21 mouse cellular contexts compared by ENCODE assay signal in the genomic region with DNA sequence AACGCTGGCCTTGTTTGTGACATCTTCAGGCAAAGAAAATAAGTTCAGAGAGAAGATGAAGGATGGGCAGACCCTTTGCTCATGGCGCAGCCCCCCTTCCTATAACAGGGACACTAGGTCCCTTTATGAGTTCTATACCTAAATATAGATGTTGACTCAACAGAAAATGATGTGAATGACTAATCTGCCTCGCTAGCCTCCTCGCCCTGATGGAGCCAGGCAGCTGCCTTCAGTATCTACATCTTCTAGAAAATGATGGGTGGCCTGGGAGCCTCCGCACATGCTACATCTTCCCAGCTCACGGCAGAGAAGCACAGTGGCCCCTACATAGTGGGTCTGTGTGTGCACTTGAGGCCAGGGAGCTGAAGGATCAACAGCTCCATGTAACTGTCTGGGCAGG.
A peak's percentile ranks its signal among the peaks of the same experiment; 100 is the strongest.
DNase-seq lines count a peak whose midpoint lies in the region; ATAC-seq and TF ChIP-seq lines count a peak whose summit lies in the region.
"Had no signal": no experiment of that assay in that cellular context is flagged by ENCODE, and none has a peak within 500 bp of the region (broad histone marks: within the 10 kb centered on the region; RNA-seq: fewer than 3 reads in every experiment).

No protein-coding gene starts in this region.

- no peak overlapping the region for H3K4me3 ChIP-seq in midbrain, embryonic 13.5 days (replicated peaks)
- H3K4me3 ChIP-seq in midbrain, postnatal 0 days (ENCODE audit: low read depth, low read length), result no peak overlapping the region
- H3K4me3 ChIP-seq: embryonic facial prominence, embryonic 10.5 days; forebrain, embryonic 12.5 days; limb, embryonic 15.5 days; neural tube, embryonic 12.5 days had no signal

- ATAC-seq in midbrain, embryonic 13.5 days, result no peak
- no peak for ATAC-seq in midbrain, postnatal 0 days (ENCODE audit: low FRiP score)
- ATAC-seq: intestine, embryonic 16.5 days; lung, postnatal 0 days had no signal

- peak overlapping the region; percentile 14; the same call in 1 of the 2 replicates for H3K27ac ChIP-seq in midbrain, embryonic 13.5 days
- H3K27ac ChIP-seq in midbrain, postnatal 0 days (ENCODE audit: low read depth, low read length), result no peak overlapping the region
- H3K27ac ChIP-seq: embryonic facial prominence, embryonic 10.5 days; limb, embryonic 15.5 days; neural tube, embryonic 12.5 days had no signal

- H3K9me3 ChIP-seq in midbrain, embryonic 13.5 days, result no peaks in the 10 kb centered on the region
- H3K9me3 ChIP-seq in midbrain, postnatal 0 days (ENCODE audit: low read length), result no peaks in the 10 kb centered on the region
- H3K9me3 ChIP-seq: embryonic facial prominence, embryonic 10.5 days; forebrain, embryonic 12.5 days; limb, embryonic 15.5 days; neural tube, embryonic 12.5 days had no signal

- H3K9ac ChIP-seq in midbrain, embryonic 13.5 days (replicated peaks), result no peak overlapping the region
- no peak overlapping the region for H3K9ac ChIP-seq in midbrain, postnatal 0 days (replicated peaks; ENCODE audit: low read length, poor library complexity, severe bottlenecking)
- H3K9ac ChIP-seq: forebrain, embryonic 12.5 days; limb, embryonic 15.5 days; neural tube, embryonic 12.5 days had no signal

- H3K36me3 ChIP-seq in midbrain, embryonic 13.5 days, result peaks cover 60% of the 10 kb centered on the region
- 0 out of 2 replicates have a peak, but pooled peaks cover 10% of the 10 kb centered on the region for H3K36me3 ChIP-seq in midbrain, postnatal 0 days (ENCODE audit: insufficient read depth, low read length)
- H3K36me3 ChIP-seq: embryonic facial prominence, embryonic 10.5 days; limb, embryonic 15.5 days had no signal

- H3K27me3 ChIP-seq in midbrain, embryonic 13.5 days, result no peaks in the 10 kb centered on the region
- H3K27me3 ChIP-seq in midbrain, postnatal 0 days (ENCODE audit: insufficient read depth, low read length), result no peaks in the 10 kb centered on the region
- H3K27me3 ChIP-seq: forebrain, embryonic 12.5 days; limb, embryonic 15.5 days; neural tube, embryonic 12.5 days had no signal

- 88% methylated on average over 6 of the region's 6 CpGs for WGBS in midbrain, embryonic 13.5 days
- WGBS in midbrain, postnatal 0 days, result 84% methylated on average over 6 of the region's 6 CpGs

- TF ChIP-seq CTCF in midbrain, postnatal 0 days (IDR thresholded peaks at IDR 0.05), result no peak

- H3K4me2 ChIP-seq in midbrain, embryonic 13.5 days (replicated peaks), result no peak overlapping the region
- no peak overlapping the region for H3K4me2 ChIP-seq in midbrain, postnatal 0 days (ENCODE audit: low read depth, low read length, poor library complexity, severe bottlenecking)
- H3K4me2 ChIP-seq: forebrain, embryonic 12.5 days; heart, embryonic 11.5 days; limb, embryonic 15.5 days; neural tube, embryonic 12.5 days had no signal

- DNase-seq in heart, adult 11 months, result peak; percentile 79
- DNase-seq in heart, adult 18-20 months, result no peak
- no peak for DNase-seq in midbrain, postnatal 0 days (ENCODE audit: low spot score)
- peak; percentile 24 for DNase-seq in NIH3T3 (ENCODE audit: low read depth)
- DNase-seq in neural tube, embryonic 10.5 days (ENCODE audit: extremely low spot score, low spot score), result peak; percentile 6
- DNase-seq in left cerebral cortex, adult 18-20 months (ENCODE audit: low spot score in 2 of 2), result no peak
- no peak for DNase-seq in T-cell, adult 2 months (ENCODE audit: low spot score)
- DNase-seq: cerebellum, adult 8-10 months; gastrocnemius, postnatal 36 days; heart, postnatal 36 days; kidney, postnatal 4 days; right cerebral cortex, postnatal 25 days; thymus, adult 18-20 months had no signal

- H3K4me1 ChIP-seq in midbrain, embryonic 13.5 days (replicated peaks), result peaks cover 42% of the 10 kb centered on the region
- no peaks in the 10 kb centered on the region for H3K4me1 ChIP-seq in midbrain, postnatal 0 days (ENCODE audit: insufficient read depth, low read length)
- H3K4me1 ChIP-seq: limb, embryonic 15.5 days had no signal

Comparison
In these comparisons a context has a peak if more than half of its experiments do, and no peak if none do; other contexts are left out.
1. DNase-seq: peak in heart, adult 11 months (single experiment), NIH3T3 (single experiment) and neural tube, embryonic 10.5 days (single experiment); none in heart, adult 18-20 months (0 of 2), midbrain, postnatal 0 days (single experiment), left cerebral cortex, adult 18-20 months (0 of 2) and T-cell, adult 2 months (single experiment).